Mouse (Mus musculus) lung, embryonic 14.5 days (tissue): ENCODE data around the gene Hacl1. TPM values are rescaled to one million over a fixed set of nuclear protein-coding genes. Genes with fewer than 3 reads are reported as not detected.

Source experiments
- ATAC-seq: fragments of 200-750 bp; cut with Nextera tagmentation; 2 replicates; pipeline ENCODE4 v1.8.0; 2017; ENCODE audit warnings: mild to moderate bottlenecking, moderate TSS enrichment, moderate library complexity; ENCODE audit not compliant: insufficient read depth
- DNase-seq: peaks from one replicate; pipeline ENCODE4 v3.0.0-alpha.2; 2015
- H3K27ac ChIP-seq: fragments of 300-500 bp; sonication (generic); 2 replicates; pipeline ENCODE4 v1.5.1; 2014; ENCODE audit warnings: low read depth, mild to moderate bottlenecking, moderate library complexity
- H3K27me3 ChIP-seq: fragments of 300-500 bp; sonication (generic); 2 replicates; pipeline ENCODE4 v1.6.1; 2014; ENCODE audit warnings: low read length, control low read depth; ENCODE audit not compliant: insufficient read depth
- H3K36me3 ChIP-seq: fragments of 300-500 bp; sonication (generic); 2 replicates; pipeline ENCODE4 v1.6.1; 2014; ENCODE audit warnings: control low read depth; ENCODE audit not compliant: insufficient read depth
- H3K4me1 ChIP-seq: fragments of 300-500 bp; sonication (generic); 2 replicates; pipeline ENCODE4 v1.6.1; 2014; ENCODE audit warnings: antibody characterized with exemption, control low read depth; ENCODE audit not compliant: insufficient read depth
- H3K4me2 ChIP-seq: fragments of 300-500 bp; sonication (generic); 2 replicates; pipeline ENCODE4 v1.6.1; 2014; ENCODE audit warnings: mild to moderate bottlenecking
- H3K4me3 ChIP-seq: fragments of 300-500 bp; sonication (generic); 2 replicates; pipeline ENCODE4 v1.5.1; 2014; ENCODE audit warnings: low read depth, low read length
- H3K9ac ChIP-seq: fragments of 300-500 bp; sonication (generic); 2 replicates; pipeline ENCODE4 v1.6.1; 2014
- H3K9me3 ChIP-seq: fragments of 300-500 bp; sonication (generic); 2 replicates; pipeline ENCODE4 v1.6.1; 2016; ENCODE audit warnings: low read depth, low read length, control low read depth
- CTCF ChIP-seq: IDR thresholded peaks from 2 replicates; pipeline ENCODE4 v1.5.1; 2016; ENCODE audit warnings: antibody characterized with exemption, low read depth
- WGBS: fragments of 180-500 bp; shearing (Covaris S2); extraction: QIAGEN DNeasy Blood & Tissue Kit; methylation state at CpG from one replicate; pipeline ENCODE4 v1.1.7; 2014; 5-methylcytosine and 5-hydroxymethylcytosine counted together
- polyA plus RNA-seq: library from polyadenylated mRNA; unstranded; fragments of >200 nt; fragmentation: Nextera tagmentation; extraction: Ambion mirVana; gene quantifications from 2 replicates; pipeline ENCODE4 v1.2.1, GENCODE M21; 2014

Gene Hacl1
- polyA plus RNA-seq, 1 experiment from 2014 or later, result 10.4 TPM

DNA sequence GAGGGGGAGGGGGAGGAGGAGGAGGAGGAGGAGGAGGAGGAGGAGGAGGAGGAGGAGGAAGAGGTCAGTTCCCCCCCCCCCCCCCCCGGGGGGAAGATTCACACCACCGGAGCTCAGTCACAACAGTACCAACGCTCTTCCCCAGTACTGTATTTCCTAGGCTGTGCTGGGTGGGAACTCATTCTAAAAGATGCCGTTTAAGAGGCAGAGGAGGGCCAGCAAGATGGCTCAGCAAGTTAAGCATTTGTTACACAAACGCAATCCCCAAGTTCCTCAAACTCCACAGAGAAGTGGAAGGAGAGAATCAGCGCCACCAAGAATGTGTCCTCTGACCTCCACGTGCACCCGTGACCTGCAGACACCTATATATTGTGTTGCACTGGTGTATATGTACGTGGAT is 58.0 kb downstream of the Hacl1 start:
- ATAC-seq, result no peak
- Histone ChIP-seq H3K36me3 (no peaks in the 10 kb centered on the region), H3K9ac (no peak overlapping the region), H3K9me3 (no peaks in the 10 kb centered on the region), H3K4me1 (no peaks in the 10 kb centered on the region), H3K4me3 (no peak overlapping the region), H3K4me2 (no peak overlapping the region), H3K27ac (no peak overlapping the region), H3K27me3 (no peaks in the 10 kb centered on the region)
- WGBS, result 81% methylated on average over 8 of the region's 9 CpGs
- no peak for DNase-seq
- TF ChIP-seq CTCF, result no peak

DNA sequence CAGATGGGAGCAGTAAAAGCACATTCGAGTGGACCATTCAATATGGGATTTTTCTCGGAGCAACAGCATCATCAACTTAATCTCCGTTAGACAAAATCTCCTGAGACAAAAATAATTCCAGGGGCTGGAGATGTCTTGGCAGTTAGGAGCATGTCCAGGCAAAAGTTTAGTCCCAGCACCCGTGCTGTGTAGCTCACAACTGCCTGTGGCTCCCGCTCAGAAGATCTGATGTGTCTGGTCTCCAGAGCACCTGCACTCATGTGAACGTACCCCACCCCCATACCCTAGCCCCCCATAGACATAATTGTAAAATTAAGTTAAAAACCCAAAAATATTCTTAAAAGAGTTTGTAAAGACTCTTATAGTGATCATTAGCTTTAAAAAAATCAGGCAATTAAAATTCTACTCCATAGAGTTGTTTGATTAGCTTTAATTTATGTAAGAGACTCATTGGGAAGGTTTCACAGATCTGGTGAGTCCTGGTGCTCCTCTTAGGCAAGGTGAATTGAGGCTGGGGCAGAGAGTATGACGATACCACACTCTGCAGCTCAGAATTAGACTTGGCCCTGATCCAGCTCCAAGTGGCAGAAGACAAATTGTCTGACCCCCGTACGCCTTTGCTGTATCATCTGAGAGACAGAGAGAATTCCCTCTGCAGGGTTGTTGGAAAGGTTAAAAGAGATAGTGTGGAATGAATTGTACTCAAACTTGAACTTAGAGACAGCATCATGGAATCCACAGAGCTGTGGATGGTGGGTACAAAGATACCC is 62.9 kb downstream of the Hacl1 start:
- Histone ChIP-seq H3K4me2 (no peak overlapping the region), H3K9ac (no peak overlapping the region), H3K4me3 (no peak overlapping the region), H3K27me3 (no peaks in the 10 kb centered on the region), H3K4me1 (0 out of 2 replicates have a peak, but pooled peaks cover under 1% of the 10 kb centered on the region), H3K9me3 (no peaks in the 10 kb centered on the region), H3K27ac (no peak overlapping the region), H3K36me3 (no peaks in the 10 kb centered on the region)
- no peak for DNase-seq
- TF ChIP-seq CTCF, result no peak
- no peak for ATAC-seq
- 34% methylated on average over 9 of the region's 9 CpGs for WGBS

DNA sequence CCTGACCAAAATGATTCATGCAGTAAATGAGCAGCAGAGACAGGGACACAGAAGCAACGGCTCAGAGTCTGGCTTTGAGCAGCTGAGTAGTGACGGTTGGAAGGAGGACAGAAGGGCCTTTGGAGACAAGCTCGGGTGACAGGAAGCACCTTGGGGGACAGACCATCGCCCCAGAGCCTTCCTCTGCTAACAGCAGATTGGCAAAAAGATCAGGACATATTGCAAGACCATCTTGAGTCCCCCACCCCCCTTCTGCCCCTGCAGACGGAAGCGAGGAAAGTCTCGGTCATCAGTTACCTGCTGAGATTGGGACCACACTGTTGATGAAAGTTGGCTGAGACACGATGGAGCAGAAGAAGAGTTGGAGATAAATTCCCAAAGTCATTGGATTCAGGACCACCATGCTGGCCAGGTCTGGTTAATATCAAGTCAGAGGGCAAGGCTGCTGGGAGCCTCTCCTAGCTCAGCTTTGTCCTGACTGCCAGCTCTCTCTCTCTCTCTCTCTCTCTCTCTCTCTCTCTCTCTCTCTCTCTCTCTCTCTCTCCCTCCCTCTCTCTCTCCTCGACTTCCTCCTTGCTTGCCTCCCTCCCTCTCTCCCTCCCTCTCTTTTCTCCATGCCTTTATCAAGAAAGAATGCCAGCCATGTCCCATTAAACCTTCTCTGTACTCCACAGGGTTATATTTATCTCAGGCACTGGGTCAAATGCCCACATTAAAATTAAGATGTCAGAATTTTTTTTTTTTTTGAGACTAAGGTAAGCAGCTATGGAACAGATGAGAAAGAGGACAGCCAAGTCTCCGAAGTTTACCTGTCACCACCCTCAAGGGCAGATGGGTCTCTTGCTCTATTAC is 64.0 kb downstream of the Hacl1 start:
- no peak for DNase-seq
- 39% methylated on average over 10 of the region's 10 CpGs for WGBS
- Histone ChIP-seq H3K4me2 (no peak overlapping the region), H3K9ac (no peak overlapping the region), H3K4me3 (no peak overlapping the region), H3K27ac (no peak overlapping the region), H3K9me3 (no peaks in the 10 kb centered on the region), H3K36me3 (no peaks in the 10 kb centered on the region), H3K4me1 (0 out of 2 replicates have a peak, but pooled peaks cover 8% of the 10 kb centered on the region), H3K27me3 (no peaks in the 10 kb centered on the region)
- no peak for TF ChIP-seq CTCF
- ATAC-seq, result no peak

DNA sequence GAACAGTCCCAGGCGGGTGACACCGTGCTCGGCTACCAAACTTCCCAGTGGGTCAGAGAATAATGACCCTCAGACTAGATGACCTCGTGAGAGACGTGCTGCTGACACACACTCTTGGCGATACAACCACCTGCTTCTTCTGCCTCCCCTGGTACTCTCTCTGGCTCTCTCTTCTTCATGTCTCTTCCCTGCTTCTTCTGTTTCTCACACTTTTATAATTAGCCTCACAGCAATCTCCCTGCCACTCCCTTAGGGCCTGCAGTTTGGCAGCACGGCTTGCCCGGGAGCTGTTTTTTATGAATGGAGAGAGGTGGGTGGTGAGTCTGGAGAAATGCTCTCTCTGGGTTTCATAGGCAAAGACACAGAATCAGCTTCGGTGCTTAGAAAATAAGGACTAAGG is 65.2 kb downstream of the Hacl1 start:
- H3K4me1 ChIP-seq, result 0 out of 2 replicates have a peak, but pooled peaks cover 8% of the 10 kb centered on the region
- no peaks in the 10 kb centered on the region for H3K9me3 ChIP-seq
- DNase-seq (no peak), ATAC-seq (no peak)
- H3K36me3 ChIP-seq, result no peaks in the 10 kb centered on the region
- H3K4me3 ChIP-seq, result no peak overlapping the region
- H3K27me3 ChIP-seq, result no peaks in the 10 kb centered on the region
- 69% methylated on average over 9 of the region's 9 CpGs for WGBS
- H3K9ac ChIP-seq, result no peak overlapping the region
- no peak for TF ChIP-seq CTCF
- H3K4me2 ChIP-seq, result no peak overlapping the region
- no peak overlapping the region for H3K27ac ChIP-seq

DNA sequence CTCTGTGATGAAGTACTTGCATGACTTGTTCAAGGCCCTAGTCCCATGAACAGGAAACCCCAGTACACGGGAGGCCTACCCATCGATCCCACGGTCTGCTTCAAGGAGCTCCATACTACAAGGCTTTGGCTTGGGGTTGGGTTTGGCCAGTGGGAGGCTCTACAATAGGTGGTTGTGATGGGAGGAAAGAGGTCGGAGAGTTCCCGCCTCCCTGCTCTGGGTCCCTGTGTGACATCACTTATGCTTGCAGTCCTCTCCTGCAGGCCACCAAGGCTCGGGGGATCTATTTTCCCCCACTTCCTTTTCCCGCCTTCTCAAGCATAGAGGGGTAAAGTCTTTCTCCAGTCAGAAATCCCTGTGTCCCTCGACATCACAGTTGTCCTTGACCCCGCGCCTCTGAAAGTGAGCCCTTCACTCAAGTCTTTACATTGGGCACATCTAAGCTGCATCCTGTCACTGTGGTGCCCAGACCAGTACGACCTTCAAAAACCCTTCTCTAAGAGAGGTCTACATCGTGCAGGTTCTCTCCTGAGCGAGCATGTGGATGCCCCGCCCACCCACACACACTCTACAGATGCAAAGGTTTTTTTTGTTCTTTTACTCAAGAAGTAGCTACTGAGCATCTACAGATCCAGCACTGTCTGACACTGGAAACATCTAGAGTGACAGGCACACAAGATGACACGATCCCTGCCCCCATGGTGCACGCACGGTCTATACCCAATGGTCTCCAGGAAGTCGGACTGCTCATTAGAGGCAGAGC is 66.0 kb downstream of the Hacl1 start:
- no peak overlapping the region for H3K4me3 ChIP-seq
- no peak overlapping the region for H3K4me2 ChIP-seq
- no peak for DNase-seq
- 88% methylated on average over 18 of the region's 18 CpGs for WGBS
- 0 out of 2 replicates have a peak, but pooled peaks cover 8% of the 10 kb centered on the region for H3K4me1 ChIP-seq
- no peaks in the 10 kb centered on the region for H3K27me3 ChIP-seq
- ATAC-seq, result no peak
- no peaks in the 10 kb centered on the region for H3K36me3 ChIP-seq
- no peak overlapping the region for H3K9ac ChIP-seq
- H3K9me3 ChIP-seq, result no peaks in the 10 kb centered on the region
- H3K27ac ChIP-seq, result no peak overlapping the region
- no peak for TF ChIP-seq CTCF

DNA sequence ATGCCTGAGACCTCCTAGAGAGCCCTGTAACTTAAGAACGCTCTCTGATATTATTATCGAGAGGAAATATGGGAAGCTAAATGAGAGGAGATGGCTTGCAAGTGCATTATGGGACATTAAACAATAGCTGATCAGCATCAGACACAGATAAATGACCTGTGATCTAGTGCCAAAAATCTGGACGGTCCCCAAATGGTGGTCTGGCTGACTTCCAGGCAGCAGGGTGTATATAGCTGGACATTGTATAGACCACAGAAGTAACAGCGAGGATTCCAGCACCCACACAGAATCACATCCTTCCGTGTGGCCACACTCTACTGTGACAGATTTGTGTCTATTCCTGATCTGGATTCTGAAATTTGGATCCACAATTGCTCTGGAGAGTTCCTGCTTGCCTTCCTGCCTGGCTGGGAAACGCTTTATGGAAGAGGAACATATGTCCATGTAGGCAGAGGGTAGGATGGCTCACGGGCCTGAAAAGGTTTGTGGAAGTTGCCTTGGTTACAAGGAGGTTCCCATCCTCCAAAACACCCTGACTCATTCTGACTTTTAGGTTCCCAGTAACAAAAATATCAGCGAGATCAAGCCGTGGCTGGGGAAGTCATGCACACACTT is 68.4 kb downstream of the Hacl1 start:
- 40% methylated on average over 9 of the region's 9 CpGs for WGBS
- ATAC-seq, result no peak
- Histone ChIP-seq H3K4me3 (no peak overlapping the region), H3K27me3 (no peaks in the 10 kb centered on the region), H3K9ac (no peak overlapping the region), H3K36me3 (no peaks in the 10 kb centered on the region), H3K4me1 (peaks cover 11% of the 10 kb centered on the region; the same call in 1 of the 2 replicates), H3K4me2 (no peak overlapping the region), H3K27ac (no peak overlapping the region), H3K9me3 (no peaks in the 10 kb centered on the region)
- DNase-seq, result peak; percentile 75
- no peak for TF ChIP-seq CTCF
